Comparison of ENCODE assay signal across 11 mouse cellular contexts in genomic region chr13:63979581-63979980, GRCm38 (mm10).
A peak's percentile ranks its signal among the peaks of the same experiment; 100 is the strongest.
DNase-seq lines count a peak whose midpoint lies in the region; ATAC-seq lines count a peak whose summit lies in the region.
"Had no signal": no experiment of that assay in that cellular context is flagged by ENCODE, and none has a peak within 500 bp of the region (broad histone marks: within the 10 kb centered on the region; RNA-seq: fewer than 3 reads in every experiment).

No protein-coding gene starts in this region.

- 14% methylated on average over 1 of the region's 1 CpGs for WGBS in heart, embryonic 10.5 days
- WGBS in heart, embryonic 11.5 days (ENCODE audit: insufficient replicate concordance) = 14% methylated on average over 1 of the region's 1 CpGs
- WGBS in lung, embryonic 16.5 days = 28% methylated on average over 1 of the region's 1 CpGs
- WGBS in embryonic facial prominence, embryonic 14.5 days = 22% methylated on average over 1 of the region's 1 CpGs
- WGBS in stomach, embryonic 15.5 days = 26% methylated on average over 1 of the region's 1 CpGs

- no peak overlapping the region for H3K4me2 ChIP-seq in heart, embryonic 11.5 days
- no peak overlapping the region for H3K4me2 ChIP-seq in lung, embryonic 16.5 days (ENCODE audit: low read depth, low read length)
- H3K4me2 ChIP-seq in embryonic facial prominence, embryonic 14.5 days (ENCODE audit: low read depth, low read length) = no peak overlapping the region
- no peak overlapping the region for H3K4me2 ChIP-seq in stomach, embryonic 15.5 days

- no peaks in the 10 kb centered on the region for H3K36me3 ChIP-seq in heart, embryonic 10.5 days
- no peaks in the 10 kb centered on the region for H3K36me3 ChIP-seq in heart, embryonic 11.5 days (ENCODE audit: control insufficient read depth, insufficient read depth, low read length)
- no peaks in the 10 kb centered on the region for H3K36me3 ChIP-seq in lung, embryonic 16.5 days (ENCODE audit: control insufficient read depth, insufficient read depth, low read length)
- no peaks in the 10 kb centered on the region for H3K36me3 ChIP-seq in embryonic facial prominence, embryonic 14.5 days (ENCODE audit: control insufficient read depth, insufficient read depth, low read length)
- no peaks in the 10 kb centered on the region for H3K36me3 ChIP-seq in stomach, embryonic 15.5 days

- no peak for DNase-seq in heart, embryonic 10.5 days (ENCODE audit: low spot score)
- DNase-seq in lung, postnatal 4 days = no peak
- no peak for DNase-seq in embryonic facial prominence, embryonic 14.5 days (ENCODE audit: low spot score)
- no peak for DNase-seq in natural killer cell, adult 2 months (ENCODE audit: low spot score in 2 of 2)
- no peak for DNase-seq in heart, postnatal 4 days
- DNase-seq: cerebellum, adult 18-20 months had no signal

- no peaks in the 10 kb centered on the region for H3K27me3 ChIP-seq in heart, embryonic 10.5 days (ENCODE audit: insufficient read depth, poor library complexity, severe bottlenecking)
- H3K27me3 ChIP-seq in heart, embryonic 11.5 days (ENCODE audit: control insufficient read depth, insufficient read depth, low read length) = no peaks in the 10 kb centered on the region
- H3K27me3 ChIP-seq in lung, embryonic 16.5 days (ENCODE audit: control insufficient read depth, insufficient read depth, low read depth, low read length) = no peaks in the 10 kb centered on the region
- no peaks in the 10 kb centered on the region for H3K27me3 ChIP-seq in embryonic facial prominence, embryonic 14.5 days (replicated peaks; ENCODE audit: control insufficient read depth, insufficient read depth, low read length)
- H3K27me3 ChIP-seq in stomach, embryonic 15.5 days (replicated peaks) = no peaks in the 10 kb centered on the region

- H3K4me1 ChIP-seq in heart, embryonic 10.5 days = peaks cover 28% of the 10 kb centered on the region
- H3K4me1 ChIP-seq in heart, embryonic 11.5 days (ENCODE audit: control insufficient read depth, insufficient read depth, low read length) = peaks cover 8% of the 10 kb centered on the region
- peaks cover 14% of the 10 kb centered on the region for H3K4me1 ChIP-seq in lung, embryonic 16.5 days (replicated peaks; ENCODE audit: control insufficient read depth, insufficient read depth, low read length)
- H3K4me1 ChIP-seq in embryonic facial prominence, embryonic 14.5 days (ENCODE audit: control insufficient read depth, insufficient read depth, low read length) = peaks cover 24% of the 10 kb centered on the region
- H3K4me1 ChIP-seq in stomach, embryonic 15.5 days = peaks cover 18% of the 10 kb centered on the region

- H3K4me3 ChIP-seq in heart, embryonic 10.5 days = no peak overlapping the region
- no peak overlapping the region for H3K4me3 ChIP-seq in heart, embryonic 11.5 days (ENCODE audit: low read depth, low read length)
- no peak overlapping the region for H3K4me3 ChIP-seq in lung, embryonic 16.5 days (ENCODE audit: low read length)
- no peak overlapping the region for H3K4me3 ChIP-seq in embryonic facial prominence, embryonic 14.5 days (ENCODE audit: low read depth, low read length)
- no peak overlapping the region for H3K4me3 ChIP-seq in stomach, embryonic 15.5 days (replicated peaks)
- H3K4me3 ChIP-seq: myocyte had no signal

- H3K27ac ChIP-seq in heart, embryonic 10.5 days = peak overlapping the region; percentile 70; the same call in 1 of the 2 replicates
- H3K27ac ChIP-seq in heart, embryonic 11.5 days (ENCODE audit: low read depth, low read length) = no peak overlapping the region
- peak overlapping the region; percentile 83 for H3K27ac ChIP-seq in lung, embryonic 16.5 days (ENCODE audit: low read length)
- peak overlapping the region; percentile 55; the same call in 1 of the 2 replicates for H3K27ac ChIP-seq in embryonic facial prominence, embryonic 14.5 days (replicated peaks; ENCODE audit: low read depth, low read length)
- H3K27ac ChIP-seq in stomach, embryonic 15.5 days = peak overlapping the region; percentile 86
- H3K27ac ChIP-seq: liver, embryonic 14.5 days had no signal

- ATAC-seq in heart, embryonic 11.5 days (replicated peaks; ENCODE audit: insufficient number of reproducible peaks, low FRiP score, low TSS enrichment) = no peak
- no peak for ATAC-seq in lung, embryonic 16.5 days (ENCODE audit: low read depth)
- no peak for ATAC-seq in embryonic facial prominence, embryonic 14.5 days (ENCODE audit: low read depth)
- no peak for ATAC-seq in stomach, embryonic 15.5 days (ENCODE audit: insufficient read depth, low FRiP score, low read depth)

- H3K9ac ChIP-seq in heart, embryonic 11.5 days (ENCODE audit: low read depth, low read length) = no peak overlapping the region
- H3K9ac ChIP-seq in lung, embryonic 16.5 days (ENCODE audit: low read length) = peak overlapping the region; percentile 22; the same call in 1 of the 2 replicates
- H3K9ac ChIP-seq in embryonic facial prominence, embryonic 14.5 days (ENCODE audit: low read depth, low read length) = peak overlapping the region; percentile 25; the same call in 1 of the 2 replicates
- H3K9ac ChIP-seq in stomach, embryonic 15.5 days = no peak overlapping the region
- H3K9ac ChIP-seq: liver, embryonic 14.5 days had no signal

- H3K9me3 ChIP-seq in heart, embryonic 10.5 days = no peaks in the 10 kb centered on the region
- H3K9me3 ChIP-seq in heart, embryonic 11.5 days (replicated peaks; ENCODE audit: control insufficient read depth, low read length) = no peaks in the 10 kb centered on the region
- H3K9me3 ChIP-seq in lung, embryonic 16.5 days (ENCODE audit: control insufficient read depth, low read length) = no peaks in the 10 kb centered on the region
- no peaks in the 10 kb centered on the region for H3K9me3 ChIP-seq in embryonic facial prominence, embryonic 14.5 days (ENCODE audit: control insufficient read depth, low read length)
- no peaks in the 10 kb centered on the region for H3K9me3 ChIP-seq in stomach, embryonic 15.5 days

Comparison
In these comparisons a context has a peak if more than half of its experiments do, and no peak if none do; other contexts are left out.
1. H3K9ac ChIP-seq: peak in lung, embryonic 16.5 days (single experiment) and embryonic facial prominence, embryonic 14.5 days (single experiment); none in heart, embryonic 11.5 days (single experiment) and stomach, embryonic 15.5 days (single experiment).